Mouse (Mus musculus): Measurements from ENCODE around the gene Hipk2.

GRCm38 (mm10) chr6:38916571-38916970 is 40.6 kb upstream of the Hipk2 start:
- TF ChIP-seq MAFK (IDR thresholded peaks at IDR 0.05; ENCODE audit: borderline replicate concordance, low read depth, low read length) (no peak), CTCF (IDR thresholded peaks at IDR 0.05 in 2 of 3, conservative IDR thresholded peaks at IDR 0.05 in 1 of 3; ENCODE audit: control insufficient read depth in 1 of 3, insufficient read depth in 1 of 3, low read depth in 2 of 3, low read length in 3 of 3, poor library complexity in 1 of 3, severe bottlenecking in 1 of 3) (no peak), NRF1 (IDR thresholded peaks at IDR 0.05; ENCODE audit: insufficient read depth, low read depth, low read length, poor library complexity, severe bottlenecking) (no peak), CHD2 (IDR thresholded peaks at IDR 0.05; ENCODE audit: low read length) (no peak), JUND (IDR thresholded peaks at IDR 0.05; ENCODE audit: low read depth, low read length) (no peak), TAL1 (IDR thresholded peaks at IDR 0.05; ENCODE audit: low read length) (peak; percentile 52)
